Mouse (Mus musculus) lung, embryonic 15.5 days (tissue): Measurements from ENCODE around the gene Hic2. TPM values are rescaled to one million over a fixed set of nuclear protein-coding genes. Genes with fewer than 3 reads are reported as not detected.
"Not testable (repeated sequence)": the region's sequence is repeated elsewhere in the genome, so short reads cannot be mapped to it uniquely, and the experiment has no call there.

Experiments
- ATAC-seq: fragments of 200-750 bp; cut with Nextera tagmentation; 2 replicates; pipeline ENCODE4 v1.8.0; 2017; ENCODE audit warnings: moderate number of reproducible peaks, borderline replicate concordance; ENCODE audit not compliant: low FRiP score, low TSS enrichment; ENCODE audit errors: extremely low read depth
- H3K27ac ChIP-seq: fragments of 300-500 bp; sonication (generic); 2 replicates; pipeline ENCODE4 v1.5.1; 2015; ENCODE audit warnings: moderate library complexity, mild to moderate bottlenecking, inconsistent platforms
- H3K27me3 ChIP-seq: fragments of 300-500 bp; sonication (generic); 2 replicates; pipeline ENCODE4 v1.6.1; 2015; ENCODE audit warnings: inconsistent platforms
- H3K36me3 ChIP-seq: fragments of 300-500 bp; sonication (generic); 2 replicates; pipeline ENCODE4 v1.6.1; 2015; ENCODE audit warnings: inconsistent platforms
- H3K4me1 ChIP-seq: fragments of 300-500 bp; sonication (generic); 2 replicates; pipeline ENCODE4 v1.6.1; 2015; ENCODE audit warnings: inconsistent platforms
- H3K4me2 ChIP-seq: fragments of 300-500 bp; sonication (generic); 2 replicates; pipeline ENCODE4 v1.6.1; 2015; ENCODE audit warnings: inconsistent platforms, mild to moderate bottlenecking, moderate library complexity
- H3K4me3 ChIP-seq: fragments of 300-500 bp; sonication (generic); 2 replicates; pipeline ENCODE4 v1.5.1; 2015; ENCODE audit warnings: mild to moderate bottlenecking, inconsistent platforms
- H3K9ac ChIP-seq: fragments of 300-500 bp; sonication (generic); 2 replicates; pipeline ENCODE4 v1.6.1; 2015; ENCODE audit warnings: inconsistent platforms
- H3K9me3 ChIP-seq: fragments of 300-500 bp; sonication (generic); 2 replicates; pipeline ENCODE4 v1.6.1; 2016; ENCODE audit warnings: inconsistent platforms
- WGBS: fragments of 180-500 bp; shearing (Covaris S2); methylation state at CpG from one replicate; pipeline ENCODE4 v1.1.7; 2015; 5-methylcytosine and 5-hydroxymethylcytosine counted together
- polyA plus RNA-seq: library from polyadenylated mRNA; unstranded; fragments of >200 nt; fragmentation: Nextera tagmentation; extraction: Ambion mirVana; gene quantifications from 2 replicates; pipeline ENCODE4 v1.2.1, GENCODE M21; 2015

The Hic2 gene
- polyA plus RNA-seq, 1 experiment from 2014 or later = 4.3 TPM

DNA sequence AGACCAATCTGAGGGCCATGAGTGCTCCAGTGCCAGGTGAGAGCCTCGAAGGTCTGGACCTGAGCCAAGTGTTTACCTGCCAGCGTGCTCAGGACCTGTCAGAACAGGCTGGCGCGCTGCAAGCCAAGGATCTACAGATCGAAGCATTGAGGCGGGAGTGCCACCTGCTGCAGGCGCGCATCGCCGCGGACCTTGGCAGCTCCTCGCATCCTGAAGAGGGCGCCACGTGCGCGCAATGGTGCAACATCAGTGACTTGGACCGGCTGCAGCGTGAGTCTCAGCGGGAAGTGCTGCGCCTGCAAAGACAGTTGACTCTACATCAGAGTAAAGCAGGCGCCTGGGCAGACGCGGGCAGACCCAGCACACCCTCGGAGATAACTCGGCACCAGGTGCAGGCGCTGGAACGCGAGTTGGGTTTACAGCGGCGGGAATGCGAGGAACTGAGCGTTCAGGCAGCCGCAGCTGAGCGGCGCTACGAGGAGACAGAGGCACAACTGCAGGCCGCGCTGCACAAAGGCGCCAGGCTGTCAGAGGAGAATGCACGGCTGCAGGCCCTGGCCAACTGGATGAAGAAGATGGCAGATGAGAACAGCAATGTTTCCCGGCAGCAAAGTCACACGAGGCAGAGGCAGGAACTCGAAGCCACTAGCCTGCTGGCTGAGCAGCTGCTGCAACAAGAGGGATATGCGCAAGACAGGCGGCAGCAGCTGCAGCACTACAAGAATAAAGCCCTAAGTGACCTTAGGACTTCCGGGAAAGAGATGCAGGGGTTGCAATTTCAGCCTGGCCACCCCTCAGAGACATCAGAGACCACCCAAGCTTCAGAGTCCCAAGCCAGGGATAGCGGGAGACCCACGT lies 23.2 kb upstream of the Hic2 start:
- Histone ChIP-seq H3K9ac (peak overlapping the region; percentile 23; the same call in 1 of the 2 replicates), H3K27me3 (peaks cover 50% of the 10 kb centered on the region), H3K4me2 (peak overlapping the region; percentile 99), H3K9me3 (no peaks in the 10 kb centered on the region), H3K27ac (peak overlapping the region; percentile 12; the same call in 1 of the 2 replicates), H3K36me3 (no peaks in the 10 kb centered on the region), H3K4me3 (peak overlapping the region; percentile 51), H3K4me1 (peaks cover 20% of the 10 kb centered on the region)
- peak; percentile 60 for ATAC-seq
- WGBS = 7% methylated on average over 48 of the region's 48 CpGs

DNA sequence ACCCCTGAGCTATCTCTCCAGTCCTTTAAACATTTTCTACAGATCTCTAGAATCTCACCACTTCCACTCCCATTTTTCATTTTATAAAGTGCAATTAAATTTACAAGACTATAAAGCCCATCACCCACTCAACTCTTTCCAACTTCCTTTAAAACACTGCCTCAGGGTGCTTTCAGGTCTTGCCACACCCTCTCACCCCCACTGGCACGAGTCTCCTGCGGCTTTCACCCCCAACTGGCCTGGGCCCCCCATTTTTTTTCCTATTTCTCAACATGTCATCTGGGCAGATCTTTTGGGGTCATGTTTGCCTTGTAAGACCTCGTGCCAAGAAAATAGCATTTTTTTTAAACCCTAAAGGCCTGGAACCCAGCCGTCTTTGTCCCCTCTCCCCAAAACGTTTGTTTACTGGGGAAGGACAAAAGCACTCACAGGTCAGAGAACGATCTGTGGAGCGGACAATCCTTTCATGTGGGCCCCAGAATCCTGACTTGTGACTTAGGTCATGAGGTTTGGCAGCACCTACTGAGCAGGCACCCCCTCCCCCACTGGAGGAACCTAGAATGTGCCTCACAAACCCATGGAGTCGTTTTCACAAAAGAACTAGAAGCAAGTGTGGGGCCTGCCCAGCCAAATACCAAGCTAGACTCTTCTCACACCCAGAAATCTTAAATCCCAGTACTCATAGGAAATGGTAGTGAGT lies 16.3 kb upstream of the Hic2 start:
- no peak overlapping the region for H3K4me2 ChIP-seq
- peaks cover 7% of the 10 kb centered on the region; the same call in 1 of the 2 replicates for H3K4me1 ChIP-seq
- 36% methylated on average over 8 of the region's 8 CpGs for WGBS
- ATAC-seq = no peak
- 0 out of 2 replicates have a peak, but pooled peaks cover under 1% of the 10 kb centered on the region for H3K27me3 ChIP-seq
- no peak overlapping the region for H3K4me3 ChIP-seq
- H3K9ac ChIP-seq = no peak overlapping the region
- no peaks in the 10 kb centered on the region for H3K9me3 ChIP-seq
- H3K36me3 ChIP-seq = no peaks in the 10 kb centered on the region
- H3K27ac ChIP-seq = no peak overlapping the region

DNA sequence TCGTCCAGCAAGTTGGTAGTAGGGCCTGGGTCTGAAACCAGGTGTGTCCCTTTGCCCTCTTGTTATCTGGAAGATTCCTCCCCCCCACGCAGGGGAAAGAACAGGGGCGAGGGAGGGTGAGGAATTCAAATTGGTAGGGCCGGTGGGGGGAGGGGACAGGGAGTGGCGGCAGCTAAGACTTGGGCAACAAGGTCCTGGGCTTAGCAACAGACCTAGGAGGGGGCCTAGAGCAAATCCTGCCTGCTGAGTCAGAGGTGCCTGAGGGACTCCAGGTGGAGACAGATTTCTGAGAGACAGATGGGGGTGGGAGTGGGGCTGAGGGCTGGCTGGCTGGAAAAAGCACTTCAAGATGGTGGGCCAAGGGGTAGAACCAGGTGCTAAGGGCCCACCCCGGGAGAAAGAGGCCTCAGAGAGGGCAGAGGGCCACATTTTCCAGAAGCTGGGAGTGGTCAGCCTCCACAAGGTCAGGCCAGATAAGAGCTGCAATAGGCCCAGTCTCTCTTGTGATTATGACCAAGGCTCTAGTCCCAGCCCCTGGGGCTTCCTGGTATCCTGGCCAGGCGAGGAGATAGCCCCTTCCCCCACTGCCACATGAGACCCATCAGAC lies 13.1 kb upstream of the Hic2 start:
- Histone ChIP-seq H3K27ac (no peak overlapping the region), H3K9ac (no peak overlapping the region), H3K9me3 (no peaks in the 10 kb centered on the region), H3K36me3 (no peaks in the 10 kb centered on the region), H3K4me1 (peaks cover 7% of the 10 kb centered on the region; the same call in 1 of the 2 replicates), H3K27me3 (no peaks in the 10 kb centered on the region), H3K4me3 (no peak overlapping the region), H3K4me2 (no peak overlapping the region)
- 27% methylated on average over 7 of the region's 7 CpGs for WGBS
- ATAC-seq = no peak

DNA sequence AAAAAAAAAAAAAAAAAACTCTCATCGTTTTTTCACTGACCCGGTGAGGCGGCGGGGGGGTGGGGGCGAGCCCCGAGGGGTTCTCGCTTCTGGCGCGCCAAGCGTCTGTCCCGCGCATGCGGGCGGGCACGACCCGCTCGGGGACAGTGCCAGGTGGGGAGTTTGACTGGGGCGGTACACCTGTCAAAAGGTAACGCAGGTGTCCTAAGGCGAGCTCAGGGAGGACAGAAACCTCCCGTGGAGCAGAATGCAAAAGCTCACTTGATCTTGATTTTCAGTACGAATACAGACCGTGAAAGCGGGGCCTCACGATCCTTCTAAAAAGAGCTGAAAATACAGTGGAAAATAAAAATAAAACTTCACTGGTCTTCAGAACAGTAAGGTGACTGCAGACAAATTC lies 11.2 kb upstream of the Hic2 start:
- H3K4me1 ChIP-seq = peaks cover 7% of the 10 kb centered on the region; the same call in 1 of the 2 replicates
- peak; percentile 100 for ATAC-seq
- 29% methylated on average over 25 of the region's 25 CpGs for WGBS
- no peaks in the 10 kb centered on the region for H3K27me3 ChIP-seq
- H3K36me3 ChIP-seq = no peaks in the 10 kb centered on the region
- no peak overlapping the region for H3K27ac ChIP-seq
- no peak overlapping the region for H3K9ac ChIP-seq
- H3K4me3 ChIP-seq = no peak overlapping the region
- no peak overlapping the region for H3K4me2 ChIP-seq
- no peaks in the 10 kb centered on the region for H3K9me3 ChIP-seq

DNA sequence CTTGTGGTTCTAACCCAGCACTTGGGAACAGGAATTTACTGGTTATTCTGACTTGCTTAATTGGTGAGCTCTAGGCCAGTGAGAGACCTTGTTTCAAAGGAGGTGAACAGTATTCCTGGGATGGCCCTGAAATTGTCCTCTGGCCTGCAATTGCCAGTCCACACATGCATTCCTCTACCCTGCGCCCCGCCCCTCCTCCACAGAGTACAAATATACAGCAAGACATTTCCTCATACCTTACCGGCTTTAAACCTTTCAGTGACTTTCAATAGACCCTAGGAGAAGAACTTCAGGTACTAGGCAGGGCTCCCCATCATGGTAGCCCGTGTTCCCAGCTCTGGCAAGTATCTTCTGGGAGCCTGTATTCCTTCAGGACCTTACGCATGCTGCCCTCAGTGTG lies 7.8 kb upstream of the Hic2 start:
- ATAC-seq = no peak
- no peak overlapping the region for H3K4me3 ChIP-seq
- no peak overlapping the region for H3K4me2 ChIP-seq
- H3K36me3 ChIP-seq = no peaks in the 10 kb centered on the region
- H3K27ac ChIP-seq = no peak overlapping the region
- H3K9me3 ChIP-seq = no peaks in the 10 kb centered on the region
- no peaks in the 10 kb centered on the region for H3K4me1 ChIP-seq
- WGBS = 62% methylated on average over 5 of the region's 5 CpGs
- H3K27me3 ChIP-seq = no peaks in the 10 kb centered on the region
- H3K9ac ChIP-seq = no peak overlapping the region

DNA sequence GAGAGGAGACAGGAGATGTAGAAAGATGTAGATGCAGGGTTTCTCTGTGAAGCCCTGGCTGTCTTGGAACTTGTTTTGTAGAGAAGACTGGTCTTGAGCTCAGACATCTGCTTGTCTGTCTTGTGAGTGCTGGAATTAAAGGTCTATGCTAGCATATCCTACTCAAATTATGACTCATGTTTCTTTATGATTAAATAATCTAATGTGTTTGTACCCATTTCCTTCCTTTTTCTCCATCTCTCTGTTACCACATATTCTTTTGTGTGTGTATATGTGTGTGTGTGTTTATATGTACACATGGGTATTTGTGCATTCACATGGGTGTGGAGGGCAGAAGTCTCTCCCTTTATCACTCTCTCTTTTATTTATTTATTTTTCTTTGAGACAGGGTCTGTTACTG lies 6.9 kb upstream of the Hic2 start:
- H3K9ac ChIP-seq = no peak overlapping the region
- no peaks in the 10 kb centered on the region for H3K9me3 ChIP-seq
- H3K36me3 ChIP-seq = no peaks in the 10 kb centered on the region
- no peak overlapping the region for H3K27ac ChIP-seq
- no peak for ATAC-seq
- H3K4me2 ChIP-seq = no peak overlapping the region
- H3K4me1 ChIP-seq = no peaks in the 10 kb centered on the region
- H3K4me3 ChIP-seq = no peak overlapping the region
- no peaks in the 10 kb centered on the region for H3K27me3 ChIP-seq

DNA sequence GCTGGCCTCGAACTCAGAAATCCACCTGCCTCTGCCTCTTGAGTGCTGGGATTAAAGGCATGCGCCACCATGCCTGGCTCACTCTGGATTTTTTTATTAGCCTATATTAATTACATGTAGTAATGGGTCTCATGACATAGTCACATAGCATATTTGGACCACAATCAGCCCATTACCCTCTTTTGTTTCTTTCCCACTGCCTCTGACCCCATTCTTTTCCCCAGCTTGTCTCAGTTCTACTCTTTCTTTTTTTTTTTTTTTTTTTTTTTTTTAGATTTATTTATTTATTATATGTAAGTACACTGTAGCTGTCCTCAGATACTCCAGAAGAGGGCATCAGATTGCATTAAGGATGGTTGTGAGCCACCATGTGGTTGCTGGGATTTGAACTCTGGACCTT lies 1.8 kb upstream of the Hic2 start:
- not testable (repeated sequence) for ATAC-seq

DNA sequence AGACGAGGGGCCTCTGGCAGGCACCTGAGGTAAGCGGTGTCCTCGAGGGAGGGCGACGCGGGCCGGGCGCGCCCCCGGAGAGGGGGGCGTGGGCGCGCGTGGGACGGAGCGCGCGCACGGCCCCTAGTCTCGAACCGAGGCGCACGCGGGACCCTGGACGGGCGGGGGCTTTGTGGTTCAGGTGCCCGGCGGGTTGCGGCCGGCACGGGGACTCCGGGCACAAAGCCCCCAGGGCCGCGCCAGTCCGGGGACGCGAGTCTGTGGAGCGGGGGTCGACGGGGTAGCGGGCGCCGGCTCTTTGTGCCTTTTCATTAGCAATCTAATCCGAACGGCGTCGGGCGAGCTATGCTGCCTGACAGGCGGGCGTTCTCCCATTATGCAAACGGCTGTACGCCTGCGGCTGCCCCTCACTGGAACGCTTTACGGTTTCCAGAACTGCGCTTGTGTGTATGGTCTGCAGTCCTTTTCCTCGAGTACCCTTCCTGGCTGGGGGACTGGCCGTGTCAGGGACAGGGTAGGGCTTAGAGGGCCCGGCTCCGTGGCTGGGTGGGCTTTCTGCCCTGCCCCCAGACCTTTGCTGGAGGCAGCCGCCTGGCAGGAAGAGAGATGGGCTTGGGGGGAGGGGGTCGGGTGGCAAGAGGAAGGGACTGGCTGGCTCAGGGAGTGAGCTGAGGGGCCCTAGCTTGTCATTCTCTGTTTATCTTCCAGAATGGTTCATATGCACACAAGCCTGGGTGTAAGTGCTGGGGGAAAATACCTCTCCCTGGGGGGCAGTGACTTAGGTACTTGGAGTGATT lies 528 bp downstream of the Hic2 start:
- peak overlapping the region; percentile 84 for H3K4me3 ChIP-seq
- H3K36me3 ChIP-seq = no peaks in the 10 kb centered on the region
- peak overlapping the region; percentile 85 for H3K9ac ChIP-seq
- H3K4me2 ChIP-seq = peak overlapping the region; percentile 91
- H3K27ac ChIP-seq = peak overlapping the region; percentile 86
- no peaks in the 10 kb centered on the region for H3K27me3 ChIP-seq
- WGBS = under 1% methylated on average over 38 of the region's 62 CpGs
- ATAC-seq = peak; percentile 40
- peaks cover 45% of the 10 kb centered on the region for H3K4me1 ChIP-seq
- no peaks in the 10 kb centered on the region for H3K9me3 ChIP-seq

More for the DNA sequence above, 1.8 kb upstream of the Hic2 start:
- H3K27ac ChIP-seq, H3K9ac ChIP-seq, H3K4me2 ChIP-seq, H3K36me3 ChIP-seq, H3K27me3 ChIP-seq, H3K4me3 ChIP-seq, H3K9me3 ChIP-seq: not testable (repeated sequence)
- peaks cover 27% of the 10 kb centered on the region for H3K4me1 ChIP-seq
- WGBS = 90% methylated on average over 2 of the region's 2 CpGs

DNA sequence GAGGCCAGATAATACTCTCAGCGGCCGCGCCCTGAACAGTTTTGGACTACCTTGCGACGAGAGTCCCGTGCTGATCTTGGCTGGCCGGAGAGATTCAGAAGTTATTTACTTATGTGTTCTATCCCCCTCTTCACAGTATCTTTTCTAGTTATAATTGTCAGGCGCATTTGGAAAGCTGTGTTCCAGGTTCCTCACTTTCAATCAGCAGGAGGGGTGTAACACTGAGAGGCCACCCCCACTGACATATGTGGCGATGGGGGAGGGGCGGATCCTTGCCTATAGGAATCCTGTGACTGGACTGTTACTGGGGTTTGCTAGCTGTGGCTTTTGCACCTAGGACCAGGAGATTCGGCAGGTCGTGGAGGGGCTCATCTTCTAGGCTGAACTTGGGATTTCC lies 1.1 kb downstream of the Hic2 start:
- ATAC-seq = no peak
- Histone ChIP-seq H3K27me3 (no peaks in the 10 kb centered on the region), H3K36me3 (no peaks in the 10 kb centered on the region), H3K4me1 (peaks cover 47% of the 10 kb centered on the region), H3K9ac (peak overlapping the region; percentile 85), H3K4me3 (peak overlapping the region; percentile 84), H3K9me3 (no peaks in the 10 kb centered on the region), H3K4me2 (peak overlapping the region; percentile 91), H3K27ac (peak overlapping the region; percentile 86)
- WGBS = 3% methylated on average over 12 of the region's 12 CpGs

DNA sequence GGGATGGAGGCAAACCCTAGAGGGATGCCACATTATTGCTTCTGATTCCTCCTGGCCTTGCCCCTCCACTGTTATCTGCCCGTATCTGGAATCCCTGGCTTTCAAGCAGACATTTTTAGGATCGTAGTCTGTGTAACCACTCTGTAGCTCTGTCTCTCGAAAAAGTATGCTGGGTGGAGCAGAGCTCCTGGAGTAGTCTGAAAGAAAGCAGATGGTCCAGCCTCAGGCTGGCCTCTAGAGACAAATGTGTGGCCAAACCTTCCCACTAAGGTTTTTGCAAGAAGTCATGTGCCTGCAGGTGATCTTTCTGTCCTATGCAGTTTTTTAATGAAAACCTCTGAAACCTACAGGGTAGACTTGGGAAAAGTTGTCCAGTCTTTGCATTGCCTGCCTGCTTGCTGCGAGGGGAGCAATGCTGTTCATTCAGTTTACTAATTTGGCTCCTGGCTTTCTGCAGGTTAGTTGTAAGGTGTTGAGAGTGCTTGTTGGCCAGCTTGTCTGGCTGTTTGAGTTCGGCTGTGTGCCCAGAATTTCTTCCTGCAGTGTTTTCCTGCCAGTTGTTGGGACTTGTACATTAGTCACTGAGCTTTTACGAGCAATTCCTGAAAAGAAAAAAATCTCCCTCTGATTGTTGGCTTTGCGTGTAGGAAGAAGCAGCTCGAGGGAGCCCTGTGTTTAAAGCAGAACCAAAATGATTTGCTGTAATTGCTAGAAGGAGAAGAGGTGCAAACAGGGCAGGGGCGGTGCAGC lies 1.7 kb downstream of the Hic2 start:
- Histone ChIP-seq H3K36me3 (no peaks in the 10 kb centered on the region), H3K9me3 (no peaks in the 10 kb centered on the region), H3K27me3 (no peaks in the 10 kb centered on the region), H3K4me3 (peak overlapping the region; percentile 84), H3K4me2 (peak overlapping the region; percentile 91), H3K9ac (peak overlapping the region; percentile 85; the same call in 1 of the 2 replicates), H3K4me1 (peaks cover 53% of the 10 kb centered on the region), H3K27ac (peak overlapping the region; percentile 25)
- ATAC-seq = no peak
- 21% methylated on average over 9 of the region's 9 CpGs for WGBS

DNA sequence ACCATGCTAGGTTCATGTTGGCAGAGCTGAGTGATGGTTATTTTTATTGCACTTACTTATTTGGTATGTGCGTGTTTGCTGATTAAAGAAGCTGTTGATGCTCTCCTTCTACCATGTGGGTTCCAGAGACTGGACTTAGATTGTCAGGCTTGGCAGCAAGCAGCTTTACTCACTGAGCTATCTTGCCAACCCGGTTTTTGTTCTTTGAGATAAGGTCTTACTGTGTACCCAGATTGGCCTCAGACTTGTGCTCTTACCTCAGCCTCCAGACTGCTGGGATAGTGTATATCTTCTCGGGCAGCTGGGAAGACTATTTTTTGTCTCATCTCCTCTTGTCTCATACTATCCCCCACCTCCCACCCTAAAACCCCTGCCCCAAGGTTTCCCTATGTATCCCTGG lies 4.3 kb downstream of the Hic2 start:
- 69% methylated on average over 3 of the region's 3 CpGs for whole genome bisulfite sequencing
- H3K9me3 ChIP-seq = no peaks in the 10 kb centered on the region
- no peak overlapping the region for H3K27ac ChIP-seq
- no peak for ATAC-seq
- H3K4me3 ChIP-seq = no peak overlapping the region
- H3K9ac ChIP-seq = no peak overlapping the region
- H3K4me2 ChIP-seq = no peak overlapping the region
- no peaks in the 10 kb centered on the region for H3K36me3 ChIP-seq
- peaks cover 61% of the 10 kb centered on the region for H3K4me1 ChIP-seq
- H3K27me3 ChIP-seq = no peaks in the 10 kb centered on the region
